Mouse (Mus musculus) ES-Bruce4 (cell line): Measurements from ENCODE around the gene Kcnj2. TPM values are rescaled to one million over a fixed set of nuclear protein-coding genes. Genes with fewer than 3 reads are reported as not detected.

Source experiments
- H3K27ac ChIP-seq: 2 replicates; pipeline ENCODE4 v1.5.1; 2012; ENCODE audit warnings: low read length, inconsistent platforms; ENCODE audit not compliant: insufficient read depth
- H3K27me3 ChIP-seq: 2 replicates; pipeline ENCODE4 v1.6.1; 2012; ENCODE audit warnings: mild to moderate bottlenecking, low read length, inconsistent platforms; ENCODE audit not compliant: control insufficient read depth, poor library complexity, insufficient read depth, severe bottlenecking
- H3K36me3 ChIP-seq: 2 replicates; pipeline ENCODE4 v1.6.1; 2012; ENCODE audit warnings: inconsistent platforms, mild to moderate bottlenecking, low read length, moderate library complexity; ENCODE audit not compliant: control insufficient read depth, poor library complexity, insufficient read depth, severe bottlenecking
- H3K4me1 ChIP-seq: one replicate; pipeline ENCODE4 v1.8.1; 2011; ENCODE audit warnings: low read length; ENCODE audit not compliant: control insufficient read depth, insufficient read depth
- H3K4me3 ChIP-seq: 2 replicates; pipeline ENCODE4 v1.5.1; 2011; ENCODE audit warnings: low read depth, mild to moderate bottlenecking, low read length
- H3K9ac ChIP-seq: 2 replicates; pipeline ENCODE4 v1.6.1; 2012; ENCODE audit warnings: low read depth, mild to moderate bottlenecking, inconsistent platforms; ENCODE audit not compliant: poor library complexity, severe bottlenecking
- H3K9me3 ChIP-seq: replicated peaks from 2 replicates; pipeline ENCODE4 v1.6.1; 2012; ENCODE audit warnings: mild to moderate bottlenecking, low read length, inconsistent platforms; ENCODE audit not compliant: control insufficient read depth, poor library complexity, insufficient read depth, severe bottlenecking
- CTCF ChIP-seq: IDR thresholded peaks from one replicate; pipeline ENCODE4 v1.8.1; 2011; ENCODE audit warnings: low read depth, low read length
- EP300 ChIP-seq: IDR thresholded peaks from 2 replicates; pipeline ENCODE4 v1.6.1; 2011; ENCODE audit warnings: low read depth, low read length; ENCODE audit not compliant: insufficient read depth
- POLR2A ChIP-seq: IDR thresholded peaks from one replicate; pipeline ENCODE4 v1.8.1; 2011; ENCODE audit warnings: low read length; ENCODE audit not compliant: insufficient read depth
- polyA plus RNA-seq: library from polyadenylated mRNA; stranded (reverse); fragments of >200 nt; gene quantifications from 2 replicates; pipeline ENCODE4 v1.2.4, GENCODE M21; 2011; ENCODE audit warnings: low read depth; ENCODE audit not compliant: missing spikeins, insufficient read depth, insufficient read length

Gene Kcnj2
- polyA plus RNA-seq, 1 experiment: 0.15 TPM

DNA sequence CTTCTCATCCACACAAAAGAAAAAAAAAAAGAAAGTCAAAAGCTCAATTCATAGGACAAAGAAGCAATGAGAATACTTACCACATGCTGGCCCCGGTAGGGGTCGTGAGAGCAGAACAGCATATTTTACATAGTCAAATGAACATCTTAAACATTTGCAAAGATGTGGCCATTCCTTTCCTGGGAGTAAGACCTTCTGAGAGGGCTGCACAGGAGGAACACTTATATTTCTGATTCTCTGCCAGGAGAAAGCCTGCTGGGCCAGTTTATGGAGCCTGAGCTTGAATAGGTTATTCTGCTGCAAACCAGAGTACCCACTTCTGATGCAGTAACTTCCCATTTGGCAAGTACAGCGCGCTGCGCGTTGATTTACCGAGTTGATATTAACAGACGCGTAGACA, 55.5 kb downstream of the Kcnj2 start:
- Histone ChIP-seq H3K4me3 (no peak overlapping the region), H3K27ac (no peak overlapping the region), H3K27me3 (no peaks in the 10 kb centered on the region), H3K4me1 (no peaks in the 10 kb centered on the region), H3K9ac (no peak overlapping the region), H3K9me3 (no peaks in the 10 kb centered on the region), H3K36me3 (no peaks in the 10 kb centered on the region)
- TF ChIP-seq EP300 (no peak), POLR2A (no peak), CTCF (no peak)

DNA sequence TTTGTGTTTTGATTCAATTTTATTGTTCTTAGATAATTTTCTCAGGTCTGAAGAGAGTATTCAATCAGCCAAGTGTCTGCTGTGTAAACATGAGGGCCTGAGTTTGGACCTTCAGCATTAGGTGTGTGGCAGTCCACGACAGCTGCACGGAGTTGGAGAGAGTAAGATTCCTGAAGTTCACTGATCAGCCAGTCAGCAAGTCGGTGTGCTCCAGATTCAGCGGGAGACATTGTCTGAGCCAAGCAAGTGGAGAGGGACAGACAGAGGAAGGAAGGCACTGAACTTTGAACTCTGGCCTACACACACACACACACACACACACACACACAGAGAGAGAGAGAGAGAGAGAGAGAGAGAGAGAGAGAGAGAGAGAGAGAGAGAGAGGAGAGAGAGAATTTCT, 57.4 kb downstream of the Kcnj2 start:
- H3K27me3 ChIP-seq: no peaks in the 10 kb centered on the region
- H3K27ac ChIP-seq: no peak overlapping the region
- no peak overlapping the region for H3K9ac ChIP-seq
- no peak overlapping the region for H3K4me3 ChIP-seq
- no peaks in the 10 kb centered on the region for H3K9me3 ChIP-seq
- no peaks in the 10 kb centered on the region for H3K36me3 ChIP-seq
- TF ChIP-seq POLR2A (no peak), CTCF (no peak)
- no peaks in the 10 kb centered on the region for H3K4me1 ChIP-seq

DNA sequence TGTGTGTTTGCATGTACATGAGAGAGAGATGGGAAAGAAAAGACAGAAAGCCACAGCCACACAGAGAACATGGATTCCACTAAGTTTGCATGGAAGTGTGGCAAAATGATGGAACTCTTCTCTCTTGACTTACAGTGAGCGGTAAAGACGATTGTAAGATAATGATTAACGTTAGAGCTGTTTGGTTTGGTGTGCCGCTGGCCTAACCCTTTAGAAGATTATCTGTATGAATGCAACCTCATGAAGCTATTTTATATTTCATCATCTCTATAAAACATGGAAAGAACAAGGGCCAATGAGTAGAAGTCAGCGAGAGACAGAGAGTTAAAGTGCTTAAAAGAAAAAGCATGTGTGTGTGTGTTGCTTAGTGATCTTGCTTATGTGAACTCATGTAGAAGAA, 60.0 kb downstream of the Kcnj2 start:
- H3K9me3 ChIP-seq: no peaks in the 10 kb centered on the region
- H3K27ac ChIP-seq: no peak overlapping the region
- TF ChIP-seq CTCF (no peak), POLR2A (no peak), EP300 (no peak)
- no peaks in the 10 kb centered on the region for H3K27me3 ChIP-seq
- no peaks in the 10 kb centered on the region for H3K36me3 ChIP-seq
- H3K4me3 ChIP-seq: no peak overlapping the region
- no peaks in the 10 kb centered on the region for H3K4me1 ChIP-seq
- no peak overlapping the region for H3K9ac ChIP-seq

Other genes with a start within 250 kb of the Kcnj2 start
- gene Kcnj16, start 98.1 kb upstream of the Kcnj2 start, polyA plus RNA-seq: not detected in 2 replicates